Mouse (Mus musculus): ENCODE results near the gene Prickle2.

Gene Prickle2

GRCm38 (mm10) chr6:92584026-92584425, 121.9 kb downstream of the Prickle2 start:
- no peak for DNase-seq

- DNase-seq = peak; percentile 49
Observed at GRCm38 (mm10) chr6:92575227-92575626, 130.7 kb downstream of the Prickle2 start.

DNA sequence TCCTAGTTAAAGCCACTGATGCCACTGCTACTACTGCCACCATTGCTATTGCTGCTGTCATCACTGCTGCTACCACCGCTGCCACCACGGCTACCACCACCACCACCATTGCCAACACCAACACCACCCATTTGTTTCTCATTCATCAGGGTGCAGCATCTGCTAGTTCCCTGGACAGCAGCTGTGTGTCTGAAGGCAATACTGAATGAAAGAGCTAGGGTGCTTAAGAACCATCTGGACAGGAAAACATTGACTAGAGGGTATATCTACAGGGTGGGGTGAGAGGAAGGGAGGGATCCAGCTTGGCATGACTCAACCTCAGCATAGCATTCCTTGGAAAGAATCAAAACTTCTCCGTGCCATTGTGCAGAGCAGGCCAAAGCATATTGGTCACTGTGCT, 133.8 kb downstream of the Prickle2 start:
- peak; percentile 79 for DNase-seq

- DNase-seq = peak; percentile 56
Observed at GRCm38 (mm10) chr6:92570090-92570489, 135.9 kb downstream of the Prickle2 start.

- DNase-seq = peak; percentile 76
Observed at GRCm38 (mm10) chr6:92569283-92569682, 136.7 kb downstream of the Prickle2 start.

DNA sequence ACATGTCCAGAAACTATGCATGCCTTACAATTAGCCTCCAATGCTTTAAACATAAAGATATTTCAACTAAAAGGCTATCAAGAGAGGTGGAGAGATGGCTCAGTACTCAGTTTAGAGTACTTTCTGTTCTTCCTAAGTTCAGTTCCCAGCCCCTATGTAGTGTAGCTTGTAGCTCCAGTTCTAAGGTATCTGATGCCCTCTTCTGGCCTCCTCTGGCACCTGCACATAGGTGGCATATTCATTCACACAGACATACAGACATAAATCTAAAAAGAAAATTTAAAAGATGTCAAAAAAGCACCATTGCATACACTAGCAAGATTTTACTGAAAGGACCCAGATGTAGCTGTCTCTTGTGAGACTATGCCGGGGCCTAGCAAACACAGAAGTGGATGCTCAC, 146.7 kb downstream of the Prickle2 start:
- peak; percentile 8 for DNase-seq

- DNase-seq = peak; percentile 86
Observed at GRCm38 (mm10) chr6:92555675-92556074, 150.3 kb downstream of the Prickle2 start.

DNA sequence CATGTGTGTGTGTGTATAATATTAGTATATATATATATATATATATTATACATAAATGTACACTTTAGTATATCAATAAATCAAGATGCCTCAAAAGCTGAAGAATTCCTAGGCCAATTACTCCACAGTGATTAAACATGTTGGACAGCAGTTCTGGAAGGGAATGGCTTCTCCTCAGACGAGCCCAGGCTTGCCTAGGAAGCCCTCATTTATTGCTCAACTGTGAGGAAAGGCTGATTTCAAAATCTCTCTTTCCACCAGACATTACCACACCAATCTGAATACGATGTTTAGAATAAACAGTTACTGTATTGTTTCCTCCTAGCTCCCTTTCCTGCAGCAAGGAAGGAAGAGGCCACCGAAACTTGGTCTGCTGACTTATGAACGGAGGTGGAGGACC, 152.9 kb downstream of the Prickle2 start:
- DNase-seq = no peak

- no peak for DNase-seq
Observed at GRCm38 (mm10) chr6:92549246-92549645, 156.7 kb downstream of the Prickle2 start.

DNA sequence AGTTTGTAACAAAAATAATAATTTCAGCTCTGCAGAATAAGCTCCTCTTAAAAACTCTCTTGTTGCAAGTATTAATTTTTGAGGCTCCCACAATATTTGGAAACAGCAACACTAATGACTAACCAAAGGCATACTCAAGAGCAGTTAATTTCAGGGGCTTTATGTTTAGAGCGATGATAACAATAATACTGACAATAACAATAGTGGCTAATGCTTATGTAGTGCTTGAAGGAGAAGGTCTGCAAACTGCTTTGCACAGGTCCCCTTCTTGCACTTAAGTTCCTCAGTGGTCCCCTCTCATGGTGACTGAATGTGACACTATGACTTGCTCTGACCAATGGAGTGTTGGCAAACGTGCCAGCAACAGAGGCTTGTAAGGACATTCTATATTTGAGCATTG, 160.8 kb downstream of the Prickle2 start:
- no peak for DNase-seq

- no peak for DNase-seq
Observed at GRCm38 (mm10) chr6:92543825-92544224, 162.1 kb downstream of the Prickle2 start.

- peak; percentile 88 for DNase-seq
Observed at GRCm38 (mm10) chr6:92542402-92543101, 163.4 kb downstream of the Prickle2 start.

GRCm38 (mm10) chr6:92534226-92535031, 171.5 kb downstream of the Prickle2 start:
- DNase-seq = peak; percentile 99

- peak; percentile 88 for DNase-seq
Observed at GRCm38 (mm10) chr6:92533306-92534063, 172.5 kb downstream of the Prickle2 start.

DNA sequence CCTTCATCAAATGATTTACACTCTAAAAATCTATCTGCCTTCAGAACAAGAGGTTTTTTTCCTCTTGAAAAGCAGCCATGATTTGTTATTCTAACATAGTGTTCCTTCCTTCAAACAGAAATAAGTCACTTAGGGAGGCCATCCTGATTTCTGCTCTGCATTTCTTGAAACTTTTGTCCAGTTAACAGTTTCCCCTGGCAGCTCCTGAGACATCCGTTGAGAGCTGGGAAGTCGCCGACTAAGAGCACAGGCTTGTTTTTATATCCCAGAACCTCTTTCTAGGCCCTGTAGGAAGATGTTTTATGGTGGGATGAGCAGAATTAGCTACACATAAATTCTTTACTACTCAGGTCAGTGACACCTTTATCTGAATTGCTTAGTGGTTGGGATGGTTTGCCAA, 173.1 kb downstream of the Prickle2 start:
- DNase-seq = peak; percentile 77

DNA sequence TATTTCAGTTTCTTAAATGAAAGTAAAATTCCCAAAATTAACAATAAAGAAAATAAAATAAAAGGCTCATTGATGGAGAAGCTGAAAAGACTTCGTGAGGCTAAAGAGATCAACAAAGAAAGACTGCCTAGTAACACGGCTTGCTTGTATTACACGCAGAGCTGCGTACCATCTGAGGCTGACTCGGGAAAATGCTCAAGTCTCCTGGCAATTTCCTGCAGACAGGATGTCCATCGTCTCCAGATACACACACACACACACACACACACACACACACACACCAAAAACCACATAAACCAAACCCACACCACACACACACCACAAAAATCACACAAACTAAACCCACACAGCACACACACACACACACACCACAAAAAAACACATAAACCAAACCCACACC, 173.6 kb downstream of the Prickle2 start:
- DNase-seq = peak; percentile 81

DNA sequence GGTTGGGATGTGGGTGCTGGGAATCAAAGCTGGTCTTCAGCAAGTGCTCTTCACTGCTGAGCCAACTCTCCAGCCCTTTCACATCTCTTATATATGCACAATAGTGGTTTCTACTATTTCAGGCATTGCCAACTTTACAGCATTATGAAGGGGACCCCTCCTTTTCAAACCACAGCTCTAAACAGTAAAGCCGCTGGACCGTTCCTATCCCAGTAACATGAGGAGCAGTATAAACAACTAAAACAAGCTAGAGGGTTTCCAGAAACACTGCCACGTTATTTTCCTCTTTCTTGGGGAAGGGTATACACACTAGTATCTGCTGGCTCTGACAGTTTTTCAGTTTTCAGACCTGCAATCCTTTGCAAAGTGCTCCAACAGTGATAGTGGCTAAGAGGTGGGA, 179.7 kb downstream of the Prickle2 start:
- DNase-seq = no peak

DNA sequence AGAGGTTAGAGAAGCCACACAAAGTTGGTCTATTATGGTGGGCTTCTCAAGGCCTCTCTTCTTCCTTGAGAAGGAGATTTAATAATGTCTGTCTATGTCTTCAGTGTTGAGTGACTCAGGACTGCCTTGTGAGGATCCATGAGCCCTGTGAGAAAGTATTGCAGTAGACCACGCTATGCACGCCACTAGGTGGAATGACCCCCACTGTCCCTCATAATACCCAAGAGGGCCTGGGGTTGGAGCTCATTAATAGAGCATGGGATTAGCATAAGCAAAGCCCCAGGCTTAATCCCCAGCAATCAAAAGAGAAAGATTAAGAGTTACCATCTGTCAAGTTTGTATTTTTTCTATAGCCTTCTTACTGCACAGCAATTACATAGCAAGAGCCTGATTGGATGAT, 180.3 kb downstream of the Prickle2 start:
- peak; percentile 55 for DNase-seq

DNA sequence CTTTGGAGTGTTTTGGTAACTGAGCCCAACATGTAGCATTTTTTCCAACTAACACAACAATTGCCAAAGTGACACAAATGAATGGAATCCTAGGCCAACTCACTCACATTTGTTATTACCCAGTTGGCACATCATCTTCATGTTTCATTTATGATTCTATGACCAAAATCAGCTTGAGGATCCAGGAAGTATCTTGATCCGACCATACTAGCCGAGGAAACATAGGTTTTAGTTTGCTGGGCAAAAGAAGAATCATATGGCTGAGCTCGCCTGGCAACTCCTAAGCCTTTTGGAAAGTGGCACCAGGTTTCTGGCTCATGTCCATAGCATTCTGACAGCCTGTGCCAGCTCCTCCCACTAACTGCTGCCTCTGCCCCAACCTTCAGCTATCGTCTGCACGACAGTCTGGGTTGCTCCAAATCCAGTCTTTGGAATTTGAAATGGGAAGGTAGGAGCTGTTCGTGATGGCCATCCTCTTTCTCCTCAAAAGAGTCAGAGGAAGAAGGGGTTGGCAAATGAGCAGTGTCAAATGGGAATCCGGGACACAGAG, 184.4 kb downstream of the Prickle2 start:
- DNase-seq = peak; percentile 92

DNA sequence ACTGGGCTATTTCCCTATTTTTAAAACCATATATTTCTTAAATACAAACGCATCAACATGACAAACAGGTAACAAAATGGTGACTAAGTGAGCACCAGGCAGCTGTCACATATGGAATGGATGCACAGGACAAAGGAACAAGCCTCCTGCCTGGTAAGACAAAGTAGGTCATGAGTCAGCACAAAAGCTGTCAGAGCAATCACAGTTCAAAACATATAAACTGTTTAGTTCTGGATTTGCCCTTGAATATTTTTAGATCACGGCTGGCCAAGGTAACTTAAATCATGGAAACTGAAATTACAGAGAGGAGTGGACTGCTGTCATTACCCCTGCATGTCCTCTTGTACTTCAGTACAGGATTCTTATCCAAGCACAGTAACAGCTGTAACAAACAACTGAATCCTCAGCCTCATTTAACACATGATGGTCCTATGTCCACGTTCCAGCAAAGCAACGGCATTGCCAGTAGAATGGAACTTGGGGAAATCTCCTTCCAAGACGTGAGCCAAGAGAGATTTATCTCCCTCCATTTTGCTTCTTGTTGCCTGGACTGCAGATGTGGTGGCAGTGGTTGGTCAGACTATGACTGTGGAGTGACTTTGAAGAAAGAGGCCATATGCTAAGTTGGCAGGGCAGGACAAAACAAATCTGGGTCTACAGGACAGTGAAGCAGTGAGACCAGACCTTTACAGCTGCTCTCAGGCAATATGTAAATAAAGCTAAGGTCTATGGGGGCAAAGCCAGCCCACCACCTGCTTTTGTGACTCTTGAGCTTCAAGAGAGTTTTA, 185.7 kb downstream of the Prickle2 start:
- DNase-seq = peak; percentile 85

GRCm38 (mm10) chr6:92518438-92518968, 187.5 kb downstream of the Prickle2 start:
- DNase-seq = peak; percentile 89

GRCm38 (mm10) chr6:92517002-92517401, 189.0 kb downstream of the Prickle2 start:
- DNase-seq = no peak
